Mouse (Mus musculus) heart, embryonic 16.5 days (tissue): ENCODE measurements around the gene Hcn2. TPM values are rescaled to one million over a fixed set of nuclear protein-coding genes. Genes with fewer than 3 reads are reported as not detected.

Experiments
- ATAC-seq: fragments of 200-750 bp; cut with Nextera tagmentation; replicated peaks from 2 replicates; pipeline ENCODE4 v1.8.0; 2017; ENCODE audit warnings: moderate number of reproducible peaks; ENCODE audit not compliant: insufficient read depth, low FRiP score; ENCODE audit errors: extremely low read depth
- H3K27ac ChIP-seq: fragments of 300-500 bp; sonication (generic); 2 replicates; pipeline ENCODE4 v1.5.1; 2014; ENCODE audit warnings: mild to moderate bottlenecking, low read length, control low read depth, moderate library complexity
- H3K27me3 ChIP-seq: fragments of 300-500 bp; sonication (generic); 2 replicates; pipeline ENCODE4 v1.6.1; 2014; ENCODE audit warnings: low read length, mixed read lengths; ENCODE audit not compliant: control insufficient read depth, insufficient read depth
- H3K36me3 ChIP-seq: fragments of 300-500 bp; sonication (generic); 2 replicates; pipeline ENCODE4 v1.6.1; 2014; ENCODE audit not compliant: control insufficient read depth, insufficient read depth
- H3K4me1 ChIP-seq: fragments of 300-500 bp; sonication (generic); 2 replicates; pipeline ENCODE4 v1.6.1; 2014; ENCODE audit warnings: low read length, mixed read lengths; ENCODE audit not compliant: control insufficient read depth, insufficient read depth
- H3K4me2 ChIP-seq: fragments of 300-500 bp; sonication (generic); 2 replicates; pipeline ENCODE4 v1.6.1; 2014; ENCODE audit warnings: low read depth, mild to moderate bottlenecking, control low read depth, low read length
- H3K4me3 ChIP-seq: fragments of 300-500 bp; sonication (generic); 2 replicates; pipeline ENCODE4 v1.5.1; 2014; ENCODE audit warnings: mild to moderate bottlenecking, control low read depth, low read length
- H3K9ac ChIP-seq: fragments of 300-500 bp; sonication (generic); 2 replicates; pipeline ENCODE4 v1.6.1; 2014; ENCODE audit warnings: low read length, control low read depth
- H3K9me3 ChIP-seq: fragments of 300-500 bp; sonication (generic); replicated peaks from 2 replicates; pipeline ENCODE4 v1.6.1; 2016; ENCODE audit warnings: low read length; ENCODE audit not compliant: control insufficient read depth
- WGBS: fragments of 180-500 bp; shearing (Covaris S2); extraction: QIAGEN DNeasy Blood & Tissue Kit; methylation state at CpG from one replicate; pipeline ENCODE4 v1.1.7; 2014; 5-methylcytosine and 5-hydroxymethylcytosine counted together
- polyA plus RNA-seq: library from polyadenylated mRNA; unstranded; fragments of >200 nt; fragmentation: Nextera tagmentation; extraction: Ambion mirVana; gene quantifications from 2 replicates; pipeline ENCODE4 v1.2.1, GENCODE M21; 2015

Hcn2 gene
- not detected in 2 replicates for polyA plus RNA-seq

DNA sequence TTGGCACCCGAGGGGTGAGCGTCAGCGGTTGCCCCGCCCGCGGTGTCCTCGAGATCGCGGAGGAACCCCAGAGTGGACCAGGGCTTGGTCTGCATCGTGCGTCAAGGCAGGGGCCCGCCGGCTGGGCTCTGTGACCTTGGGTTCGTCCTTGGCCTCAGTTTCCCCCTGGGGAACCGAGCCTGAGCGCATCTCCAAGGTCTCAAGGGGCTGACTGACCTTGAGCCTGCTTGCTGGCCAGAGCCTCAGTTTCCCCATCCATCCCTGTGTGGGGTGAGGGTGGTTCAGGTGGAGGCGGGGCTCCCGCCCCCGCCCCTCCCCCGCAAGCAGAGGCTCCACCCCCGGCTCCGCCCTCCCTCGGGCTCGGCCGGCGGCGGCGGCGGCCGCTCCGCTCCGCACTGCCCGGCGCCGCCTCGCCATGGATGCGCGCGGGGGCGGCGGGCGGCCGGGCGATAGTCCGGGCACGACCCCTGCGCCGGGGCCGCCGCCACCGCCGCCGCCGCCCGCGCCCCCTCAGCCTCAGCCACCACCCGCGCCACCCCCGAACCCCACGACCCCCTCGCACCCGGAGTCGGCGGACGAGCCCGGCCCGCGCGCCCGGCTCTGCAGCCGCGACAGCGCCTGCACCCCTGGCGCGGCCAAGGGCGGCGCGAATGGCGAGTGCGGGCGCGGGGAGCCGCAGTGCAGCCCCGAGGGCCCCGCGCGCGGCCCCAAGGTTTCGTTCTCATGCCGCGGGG is at the start of gene Hcn2:
Hcn2 (plus strand) TSS at position 381 of the 734 bp plus-strand sequence.
- H3K9me3 ChIP-seq: no peaks in the 10 kb centered on the region
- peaks cover 5% of the 10 kb centered on the region; the same call in 1 of the 2 replicates for H3K36me3 ChIP-seq
- WGBS: 2% methylated on average over 66 of the region's 91 CpGs
- ATAC-seq: no peak
- H3K9ac ChIP-seq: peak within 1 kb of the TSS; percentile 37; the same call in 1 of the 2 replicates
- no peak within 1 kb of the TSS for H3K27ac ChIP-seq
- peak within 1 kb of the TSS; percentile 62 for H3K4me3 ChIP-seq
- peak within 1 kb of the TSS; percentile 82 for H3K4me2 ChIP-seq
- peaks cover 11% of the 10 kb centered on the region for H3K4me1 ChIP-seq
- H3K27me3 ChIP-seq: peaks cover 44% of the 10 kb centered on the region

DNA sequence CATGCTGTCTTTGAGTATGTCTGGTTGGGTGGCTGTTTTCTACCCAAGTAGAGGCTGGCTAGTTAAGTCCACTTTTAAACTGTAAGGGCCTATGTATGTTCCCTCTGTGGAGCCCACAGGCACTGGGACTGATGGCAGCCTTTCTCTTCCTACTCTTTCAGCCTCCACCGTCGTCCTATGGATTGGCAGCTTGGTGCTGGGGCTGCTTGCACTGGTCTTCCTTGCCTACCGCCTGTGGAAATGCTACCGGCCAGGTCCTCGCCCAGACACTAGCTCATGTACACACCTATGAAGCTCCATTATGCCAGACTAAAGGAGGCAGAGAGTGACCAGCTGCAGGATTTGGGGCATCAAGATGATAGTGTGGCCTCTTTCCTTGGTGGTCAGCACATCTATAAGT is 48.4 kb upstream of the Hcn2 start:
- H3K4me2 ChIP-seq: no peak overlapping the region
- no peaks in the 10 kb centered on the region for H3K36me3 ChIP-seq
- no peak overlapping the region for H3K9ac ChIP-seq
- H3K27me3 ChIP-seq: 0 out of 2 replicates have a peak, but pooled peaks cover 3% of the 10 kb centered on the region
- peaks cover 14% of the 10 kb centered on the region for H3K4me1 ChIP-seq
- no peak for ATAC-seq
- no peaks in the 10 kb centered on the region for H3K9me3 ChIP-seq
- no peak overlapping the region for H3K27ac ChIP-seq
- no peak overlapping the region for H3K4me3 ChIP-seq
- 84% methylated on average over 5 of the region's 5 CpGs for WGBS

DNA sequence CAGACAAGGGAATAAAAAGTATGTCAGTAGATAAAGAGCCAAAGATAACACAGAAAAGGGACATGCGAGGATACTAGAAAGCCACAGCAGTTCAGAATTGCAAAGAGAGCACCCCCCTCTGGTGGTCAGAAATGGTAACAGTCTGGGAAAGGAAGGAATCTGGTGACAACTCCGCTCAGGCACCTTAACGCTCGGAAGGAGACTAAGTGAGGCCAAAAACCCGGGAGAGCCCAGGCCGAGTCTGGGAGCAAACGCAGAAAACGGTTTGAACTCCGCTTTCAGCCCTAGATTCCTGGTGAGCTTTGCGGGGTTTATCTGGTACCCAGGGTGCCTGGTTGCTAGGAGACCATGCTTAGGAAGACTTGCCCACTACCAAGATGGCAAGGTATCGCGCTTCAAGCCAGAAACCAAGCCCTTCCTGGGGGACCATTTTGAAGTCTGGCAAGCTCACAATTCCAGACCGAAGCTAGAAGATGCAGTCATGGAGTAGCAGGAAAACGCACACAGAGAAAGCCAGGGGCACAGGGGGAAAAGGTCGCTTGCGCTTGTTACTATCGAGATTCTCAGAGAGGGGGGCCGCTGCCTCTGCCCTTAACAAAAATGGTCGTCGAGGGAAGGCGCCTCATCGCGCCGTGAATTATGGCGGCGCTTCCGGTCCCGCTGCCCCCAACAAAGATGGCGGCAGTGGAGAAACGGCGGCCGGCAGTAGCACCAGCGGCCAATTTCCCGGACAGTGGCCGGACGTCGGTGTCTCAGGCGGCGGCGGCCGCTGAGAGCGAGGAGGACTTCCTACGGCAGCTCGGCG is 47.5 kb upstream of the Hcn2 start, which contains the start of gene Tpgs1:
Tpgs1 (plus strand) TSS at position 599 of the 805 bp plus-strand sequence.
- 0% methylated on average over 45 of the region's 45 CpGs for WGBS

DNA sequence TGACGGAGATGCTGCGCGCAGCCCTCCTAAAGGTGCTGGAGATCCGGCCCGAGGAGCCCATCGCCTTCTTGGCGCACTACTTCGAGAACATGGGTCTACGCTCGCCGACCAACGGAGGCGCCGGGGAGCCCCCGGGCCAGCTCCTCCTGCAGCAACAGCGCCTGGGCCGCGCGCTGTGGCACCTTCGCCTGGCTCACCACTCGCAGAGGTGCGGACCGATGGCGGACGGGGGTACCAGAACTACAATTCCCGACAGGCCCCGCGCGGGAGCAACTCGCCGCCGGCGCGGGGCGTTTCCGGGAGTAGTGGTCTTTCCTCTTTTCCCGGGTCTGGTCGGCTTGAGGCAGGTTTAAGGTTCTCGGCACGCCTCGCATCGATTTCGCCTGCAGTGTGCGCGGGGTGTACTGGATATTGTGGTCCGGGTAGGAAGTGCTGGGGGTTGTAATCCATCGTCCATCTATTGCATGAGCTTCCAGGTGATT is 46.8 kb upstream of the Hcn2 start:
- H3K9me3 ChIP-seq: no peaks in the 10 kb centered on the region
- peak overlapping the region; percentile 91 for H3K9ac ChIP-seq
- peak overlapping the region; percentile 94 for H3K27ac ChIP-seq
- H3K4me1 ChIP-seq: peaks cover 14% of the 10 kb centered on the region
- H3K27me3 ChIP-seq: 0 out of 2 replicates have a peak, but pooled peaks cover 3% of the 10 kb centered on the region
- under 1% methylated on average over 47 of the region's 47 CpGs for WGBS
- H3K4me2 ChIP-seq: peak overlapping the region; percentile 89
- H3K4me3 ChIP-seq: peak overlapping the region; percentile 99
- H3K36me3 ChIP-seq: no peaks in the 10 kb centered on the region
- peak; percentile 45 for ATAC-seq

More for the DNA sequence above, 47.5 kb upstream of the Hcn2 start, which contains the start of gene Tpgs1:
- H3K9ac ChIP-seq: peak within 1 kb of the TSS; percentile 91
- H3K9me3 ChIP-seq: no peaks in the 10 kb centered on the region
- H3K4me3 ChIP-seq: peak within 1 kb of the TSS; percentile 99
- no peaks in the 10 kb centered on the region for H3K36me3 ChIP-seq
- H3K27ac ChIP-seq: peak within 1 kb of the TSS; percentile 94
- H3K4me1 ChIP-seq: peaks cover 14% of the 10 kb centered on the region
- peak; percentile 81 for ATAC-seq
- H3K27me3 ChIP-seq: 0 out of 2 replicates have a peak, but pooled peaks cover 3% of the 10 kb centered on the region
- peak within 1 kb of the TSS; percentile 89 for H3K4me2 ChIP-seq

DNA sequence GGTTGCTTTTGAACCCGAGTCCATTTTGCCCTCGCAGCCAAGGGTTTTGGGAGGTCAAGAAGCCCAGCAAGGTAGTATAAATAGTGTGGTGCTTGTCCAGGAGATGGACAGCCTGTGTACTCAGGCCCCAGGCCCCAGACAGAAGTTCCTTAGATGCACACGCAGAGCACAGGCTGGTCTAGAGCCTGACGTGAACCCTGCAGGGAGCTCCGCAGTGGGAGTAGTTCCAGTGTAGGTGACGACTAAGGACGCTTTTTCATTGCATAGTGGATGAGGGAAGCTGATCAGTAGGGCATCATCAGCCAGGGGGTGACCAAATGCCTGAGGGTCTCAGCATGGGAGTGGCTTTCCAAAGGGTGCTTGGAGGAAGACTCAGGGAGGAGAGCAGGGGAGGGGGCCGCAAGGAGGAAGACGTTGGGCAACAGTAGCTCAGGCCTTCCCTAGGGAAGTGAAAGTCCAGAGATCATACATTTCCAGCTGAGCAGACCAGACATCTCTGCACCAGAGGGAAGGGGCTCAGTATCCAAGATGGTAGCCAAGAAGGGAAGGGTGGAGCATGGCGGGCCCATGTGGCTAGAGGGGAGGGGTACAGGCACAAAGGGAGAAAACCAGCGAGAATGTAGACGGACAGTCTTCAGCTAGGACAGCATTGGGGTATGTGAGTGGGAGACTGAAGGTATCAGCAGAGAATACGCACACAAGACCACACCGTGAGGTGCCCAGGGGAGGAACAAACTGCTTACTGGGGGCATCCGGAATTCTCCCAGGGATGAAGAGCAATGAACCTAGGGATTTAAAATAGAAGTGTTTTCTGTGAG is 46.2 kb upstream of the Hcn2 start:
- peak overlapping the region; percentile 91 for H3K9ac ChIP-seq
- H3K4me2 ChIP-seq: peak overlapping the region; percentile 89
- H3K36me3 ChIP-seq: no peaks in the 10 kb centered on the region
- H3K4me3 ChIP-seq: peak overlapping the region; percentile 99
- H3K27ac ChIP-seq: peak overlapping the region; percentile 94
- ATAC-seq: 0 out of 2 replicates have a peak, but pooled peaks have one; percentile 4
- WGBS: 36% methylated on average over 15 of the region's 15 CpGs
- H3K27me3 ChIP-seq: 0 out of 2 replicates have a peak, but pooled peaks cover 2% of the 10 kb centered on the region
- no peaks in the 10 kb centered on the region for H3K9me3 ChIP-seq
- peaks cover 14% of the 10 kb centered on the region for H3K4me1 ChIP-seq

DNA sequence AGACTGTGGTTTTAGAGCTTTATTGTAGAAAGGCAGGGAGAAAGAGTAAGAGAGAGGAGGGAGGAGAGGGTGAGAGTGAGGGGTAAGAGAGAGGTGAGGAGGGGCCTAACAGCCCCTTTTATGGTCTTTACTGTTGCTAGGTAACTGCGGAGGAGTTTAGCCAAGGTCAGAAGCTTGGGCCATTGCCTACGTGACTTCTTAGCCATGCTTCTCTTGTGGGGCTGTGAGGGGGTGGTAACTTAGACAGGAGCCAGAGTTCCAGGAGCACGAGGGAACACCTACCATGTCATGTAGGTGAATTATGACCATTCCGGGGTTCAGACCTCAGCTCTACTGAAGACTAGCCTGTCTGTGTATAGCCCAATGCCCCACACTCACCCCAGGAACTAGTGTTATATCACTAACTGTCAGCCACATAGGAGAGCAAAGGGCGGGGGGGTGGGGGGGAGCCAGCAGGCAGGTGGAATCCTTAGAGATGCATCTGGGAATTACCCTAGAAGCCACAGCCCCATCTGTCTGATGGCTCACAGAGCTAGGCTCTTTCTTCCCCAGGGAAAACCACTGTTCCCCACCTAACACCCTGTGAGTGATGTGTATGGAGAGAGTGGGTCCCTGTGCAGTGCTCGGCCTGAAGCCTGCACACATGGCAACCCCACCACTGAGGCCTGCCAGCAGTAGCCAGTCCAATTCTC is 44.9 kb upstream of the Hcn2 start:
- Histone ChIP-seq H3K9ac (no peak overlapping the region), H3K27ac (no peak overlapping the region), H3K9me3 (no peaks in the 10 kb centered on the region), H3K36me3 (0 out of 2 replicates have a peak, but pooled peaks cover 3% of the 10 kb centered on the region), H3K4me1 (peaks cover 14% of the 10 kb centered on the region), H3K27me3 (no peaks in the 10 kb centered on the region), H3K4me3 (no peak overlapping the region), H3K4me2 (no peak overlapping the region)
- no peak for ATAC-seq
- 72% methylated on average over 6 of the region's 6 CpGs for WGBS

DNA sequence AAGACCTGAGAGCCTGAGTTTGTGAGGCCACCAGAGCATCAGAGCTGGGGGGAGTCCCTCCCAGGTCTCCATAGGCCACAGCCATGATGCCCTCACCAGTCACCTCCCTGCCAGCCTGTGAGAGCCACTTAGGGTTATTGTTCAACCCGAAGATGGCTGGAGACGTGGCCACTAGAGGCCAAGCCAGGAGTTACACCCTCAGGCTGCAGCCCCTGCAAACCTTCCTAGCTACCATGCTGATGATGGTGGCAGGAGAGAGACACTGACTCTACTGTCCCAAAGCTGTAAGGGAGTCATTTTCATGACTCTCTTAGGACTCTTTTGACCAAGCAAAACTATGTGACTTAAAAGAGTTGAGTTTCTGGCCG is 44.4 kb upstream of the Hcn2 start:
- Histone ChIP-seq H3K9me3 (no peaks in the 10 kb centered on the region), H3K4me3 (no peak overlapping the region), H3K4me1 (peaks cover 14% of the 10 kb centered on the region), H3K36me3 (0 out of 2 replicates have a peak, but pooled peaks cover 3% of the 10 kb centered on the region), H3K27me3 (no peaks in the 10 kb centered on the region), H3K9ac (no peak overlapping the region), H3K27ac (no peak overlapping the region), H3K4me2 (no peak overlapping the region)
- 61% methylated on average over 3 of the region's 3 CpGs for WGBS
- ATAC-seq: no peak

DNA sequence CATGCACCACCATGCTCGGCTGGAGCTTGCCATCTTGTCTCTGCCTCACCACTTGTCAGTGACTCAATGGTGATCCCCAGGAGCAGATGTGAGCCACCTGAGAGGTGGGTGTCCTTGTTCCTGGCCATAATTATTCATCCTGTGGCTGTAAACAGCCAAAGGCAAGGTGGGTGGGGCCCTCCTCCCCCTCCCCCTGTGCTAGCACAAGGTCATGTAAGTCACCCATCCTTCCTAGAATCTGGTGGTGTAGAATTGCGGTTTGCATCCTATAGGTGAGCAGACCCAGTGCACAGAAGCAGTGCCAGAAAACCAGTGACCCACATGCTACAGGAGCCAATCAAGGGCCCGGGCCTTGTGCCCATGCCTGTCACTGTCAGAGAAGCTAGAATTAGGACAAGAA is 43.4 kb upstream of the Hcn2 start:
- Histone ChIP-seq H3K27me3 (no peaks in the 10 kb centered on the region), H3K9me3 (no peaks in the 10 kb centered on the region), H3K4me3 (no peak overlapping the region), H3K9ac (no peak overlapping the region), H3K27ac (no peak overlapping the region), H3K4me1 (peaks cover 14% of the 10 kb centered on the region), H3K36me3 (0 out of 2 replicates have a peak, but pooled peaks cover 3% of the 10 kb centered on the region), H3K4me2 (no peak overlapping the region)
- ATAC-seq: no peak
- 90% methylated on average over 3 of the region's 3 CpGs for WGBS
